Mouse (Mus musculus): Measurements from ENCODE around the gene Tmem88. TPM values are rescaled to one million over a fixed set of nuclear protein-coding genes. Genes with fewer than 3 reads are reported as not detected.

Tmem88 gene
- polyA plus RNA-seq, 1 experiment from 2014 or later = 6.6 TPM

- H3K9me3 ChIP-seq (replicated peaks) = no peaks in the 10 kb centered on the region
- H3K4me2 ChIP-seq = no peak overlapping the region
- no peak for ATAC-seq
- H3K9ac ChIP-seq = no peak overlapping the region
- H3K27ac ChIP-seq = no peak overlapping the region
- H3K27me3 ChIP-seq = no peaks in the 10 kb centered on the region
- no peak overlapping the region for H3K4me3 ChIP-seq
- H3K36me3 ChIP-seq (ENCODE audit: poor library complexity, severe bottlenecking) = no peaks in the 10 kb centered on the region
- WGBS = 83% methylated on average over 6 of the region's 6 CpGs
- H3K4me1 ChIP-seq = peaks cover 14% of the 10 kb centered on the region; the same call in 1 of the 2 replicates
Measured at GRCm38 (mm10) chr11:69384979-69385378, 13.1 kb downstream of the Tmem88 start.

GRCm38 (mm10) chr11:69382478-69383105 lies 15.4 kb downstream of the Tmem88 start:
- Histone ChIP-seq H3K9me3 (replicated peaks) (no peaks in the 10 kb centered on the region), H3K27ac (no peak overlapping the region), H3K4me2 (no peak overlapping the region), H3K36me3 (ENCODE audit: poor library complexity, severe bottlenecking) (no peaks in the 10 kb centered on the region), H3K9ac (no peak overlapping the region), H3K27me3 (no peaks in the 10 kb centered on the region), H3K4me3 (no peak overlapping the region), H3K4me1 (0 out of 2 replicates have a peak, but pooled peaks cover 9% of the 10 kb centered on the region)
- no peak for ATAC-seq
- WGBS = 71% methylated on average over 10 of the region's 10 CpGs

- no peak overlapping the region for H3K9ac ChIP-seq
- 81% methylated on average over 6 of the region's 6 CpGs for WGBS
- no peak for ATAC-seq
- H3K27me3 ChIP-seq = no peaks in the 10 kb centered on the region
- no peak overlapping the region for H3K4me2 ChIP-seq
- no peak overlapping the region for H3K4me3 ChIP-seq
- H3K27ac ChIP-seq = no peak overlapping the region
- 0 out of 2 replicates have a peak, but pooled peaks cover 9% of the 10 kb centered on the region for H3K4me1 ChIP-seq
- H3K36me3 ChIP-seq (ENCODE audit: poor library complexity, severe bottlenecking) = no peaks in the 10 kb centered on the region
- no peaks in the 10 kb centered on the region for H3K9me3 ChIP-seq (replicated peaks)
Measured at GRCm38 (mm10) chr11:69381356-69381755, 16.7 kb downstream of the Tmem88 start.

GRCm38 (mm10) chr11:69379600-69379999 lies 18.4 kb downstream of the Tmem88 start:
- Histone ChIP-seq H3K36me3 (ENCODE audit: poor library complexity, severe bottlenecking) (no peaks in the 10 kb centered on the region), H3K27ac (no peak overlapping the region), H3K4me3 (no peak overlapping the region), H3K27me3 (no peaks in the 10 kb centered on the region), H3K9me3 (replicated peaks) (no peaks in the 10 kb centered on the region), H3K9ac (no peak overlapping the region), H3K4me2 (no peak overlapping the region), H3K4me1 (0 out of 2 replicates have a peak, but pooled peaks cover 9% of the 10 kb centered on the region)
- WGBS = 94% methylated on average over 3 of the region's 3 CpGs
- ATAC-seq = no peak

DNA sequence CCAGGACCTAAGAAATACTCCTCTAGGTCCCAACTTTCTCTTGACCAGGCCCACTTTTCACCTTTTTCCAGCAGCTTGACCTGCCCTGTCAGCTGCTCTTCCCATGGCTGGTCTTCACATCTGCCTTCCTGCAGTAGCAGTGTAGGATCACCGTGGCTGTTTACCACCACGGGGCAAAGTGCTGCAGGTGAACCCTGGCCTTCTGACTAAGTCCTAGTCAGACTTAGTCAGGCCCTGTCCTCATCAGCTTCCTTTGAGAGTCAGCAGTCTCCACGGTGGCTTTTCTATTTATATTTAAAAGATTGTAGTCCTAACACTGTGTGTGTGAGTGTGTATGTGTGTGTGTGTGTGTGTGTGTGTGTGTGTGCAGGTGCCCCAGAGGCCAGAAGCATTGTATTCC lies 20.3 kb downstream of the Tmem88 start:
- Histone ChIP-seq H3K4me2 (no peak overlapping the region), H3K36me3 (ENCODE audit: poor library complexity, severe bottlenecking) (0 out of 2 replicates have a peak, but pooled peaks cover 3% of the 10 kb centered on the region), H3K9ac (no peak overlapping the region), H3K4me3 (no peak overlapping the region), H3K9me3 (replicated peaks) (no peaks in the 10 kb centered on the region), H3K27ac (no peak overlapping the region), H3K4me1 (peaks cover 16% of the 10 kb centered on the region; the same call in 1 of the 2 replicates), H3K27me3 (no peaks in the 10 kb centered on the region)
- ATAC-seq = no peak
- 81% methylated on average over 3 of the region's 3 CpGs for WGBS

- no peaks in the 10 kb centered on the region for H3K9me3 ChIP-seq (replicated peaks)
- 85% methylated on average over 4 of the region's 4 CpGs for WGBS
- H3K4me3 ChIP-seq = no peak overlapping the region
- H3K4me1 ChIP-seq = peaks cover 30% of the 10 kb centered on the region
- H3K36me3 ChIP-seq (ENCODE audit: poor library complexity, severe bottlenecking) = 0 out of 2 replicates have a peak, but pooled peaks cover 5% of the 10 kb centered on the region
- H3K9ac ChIP-seq = no peak overlapping the region
- H3K4me2 ChIP-seq = no peak overlapping the region
- no peak for ATAC-seq
- H3K27ac ChIP-seq = no peak overlapping the region
- no peaks in the 10 kb centered on the region for H3K27me3 ChIP-seq
Measured at GRCm38 (mm10) chr11:69375646-69376045, 22.4 kb downstream of the Tmem88 start.

- 0 out of 2 replicates have a peak, but pooled peaks cover 5% of the 10 kb centered on the region for H3K36me3 ChIP-seq (ENCODE audit: poor library complexity, severe bottlenecking)
- H3K9me3 ChIP-seq (replicated peaks) = no peaks in the 10 kb centered on the region
- 93% methylated on average over 16 of the region's 16 CpGs for WGBS
- H3K4me3 ChIP-seq = no peak overlapping the region
- no peaks in the 10 kb centered on the region for H3K27me3 ChIP-seq
- H3K4me1 ChIP-seq = peaks cover 39% of the 10 kb centered on the region
- no peak overlapping the region for H3K9ac ChIP-seq
- ATAC-seq = no peak
- no peak overlapping the region for H3K4me2 ChIP-seq
- H3K27ac ChIP-seq = peak overlapping the region; percentile 85; the same call in 1 of the 2 replicates
Measured at GRCm38 (mm10) chr11:69373223-69373965, 24.6 kb downstream of the Tmem88 start.

- Histone ChIP-seq H3K4me3 (no peak overlapping the region), H3K4me2 (no peak overlapping the region), H3K27me3 (no peaks in the 10 kb centered on the region), H3K9ac (no peak overlapping the region), H3K4me1 (peaks cover 43% of the 10 kb centered on the region), H3K27ac (peak overlapping the region; percentile 85), H3K9me3 (replicated peaks) (no peaks in the 10 kb centered on the region), H3K36me3 (ENCODE audit: poor library complexity, severe bottlenecking) (0 out of 2 replicates have a peak, but pooled peaks cover 5% of the 10 kb centered on the region)
- 66% methylated on average over 3 of the region's 3 CpGs for WGBS
- no peak for ATAC-seq
Measured at GRCm38 (mm10) chr11:69372780-69373170, 25.3 kb downstream of the Tmem88 start.

- Histone ChIP-seq H3K9me3 (replicated peaks) (no peaks in the 10 kb centered on the region), H3K4me1 (peaks cover 48% of the 10 kb centered on the region), H3K36me3 (ENCODE audit: poor library complexity, severe bottlenecking) (0 out of 2 replicates have a peak, but pooled peaks cover 5% of the 10 kb centered on the region), H3K27me3 (no peaks in the 10 kb centered on the region), H3K4me2 (peak overlapping the region; percentile 45), H3K9ac (no peak overlapping the region; the same call in 1 of the 2 replicates), H3K27ac (peak overlapping the region; percentile 85), H3K4me3 (peak overlapping the region; percentile 18)
- WGBS = 46% methylated on average over 12 of the region's 12 CpGs
- peak; percentile 26; the same call in 1 of the 2 replicates for ATAC-seq
Measured at GRCm38 (mm10) chr11:69372056-69372779, 25.8 kb downstream of the Tmem88 start.

GRCm38 (mm10) chr11:69371601-69372000 lies 26.4 kb downstream of the Tmem88 start:
- Histone ChIP-seq H3K27ac (peak overlapping the region; percentile 85), H3K36me3 (ENCODE audit: poor library complexity, severe bottlenecking) (0 out of 2 replicates have a peak, but pooled peaks cover 5% of the 10 kb centered on the region), H3K9ac (peak overlapping the region; percentile 30; the same call in 1 of the 2 replicates), H3K4me1 (peaks cover 51% of the 10 kb centered on the region), H3K4me2 (peak overlapping the region; percentile 45), H3K27me3 (no peaks in the 10 kb centered on the region), H3K9me3 (replicated peaks) (no peaks in the 10 kb centered on the region), H3K4me3 (peak overlapping the region; percentile 18)
- ATAC-seq = peak; percentile 25; the same call in 1 of the 2 replicates
- WGBS = 32% methylated on average over 12 of the region's 12 CpGs

DNA sequence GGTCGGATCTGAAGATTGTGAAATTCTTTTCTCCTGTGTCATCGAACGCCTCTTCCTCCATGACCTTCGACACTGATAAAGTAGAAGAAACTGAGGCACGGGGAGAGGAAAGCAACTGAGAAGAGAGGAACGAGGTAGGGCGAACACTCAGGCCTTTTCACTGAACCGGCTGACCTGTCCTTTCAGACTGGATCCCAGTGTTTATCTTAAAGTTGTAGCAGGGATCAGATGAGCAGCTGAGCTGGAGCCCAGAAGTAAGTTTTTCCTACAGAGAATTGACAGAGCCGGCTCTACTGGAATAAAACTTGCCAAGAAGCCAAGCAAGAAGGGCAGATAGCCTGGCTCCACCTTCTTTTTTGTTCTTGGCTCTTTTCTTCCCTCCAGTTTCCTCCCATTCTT lies 27.2 kb downstream of the Tmem88 start:
- 17% methylated on average over 9 of the region's 9 CpGs for WGBS
- Histone ChIP-seq H3K9ac (peak overlapping the region; percentile 31; the same call in 1 of the 2 replicates), H3K4me3 (0 out of 2 replicates have a peak overlapping the region, but pooled peaks have one; percentile 11)

More for the DNA sequence above, 27.2 kb downstream of the Tmem88 start:
- no peaks in the 10 kb centered on the region for H3K27me3 ChIP-seq
- H3K4me1 ChIP-seq = peaks cover 55% of the 10 kb centered on the region
- H3K27ac ChIP-seq = peak overlapping the region; percentile 85
- H3K36me3 ChIP-seq (ENCODE audit: poor library complexity, severe bottlenecking) = 0 out of 2 replicates have a peak, but pooled peaks cover 5% of the 10 kb centered on the region
- H3K9me3 ChIP-seq (replicated peaks) = no peaks in the 10 kb centered on the region
- H3K4me2 ChIP-seq = peak overlapping the region; percentile 45
- no peak for ATAC-seq
